Mouse (Mus musculus) Patski (cell line): ENCODE results near the gene Exoc4. TPM values are rescaled to one million over a fixed set of nuclear protein-coding genes. Genes with fewer than 3 reads are reported as not detected.

Source experiments
- ATAC-seq: fragments of 100-300 bp; one replicate; pipeline ENCODE4 v1.8.0; 2021
- CTCF ChIA-PET: fragments of 350-600 bp; sonication (Branson Sonifier 250); formaldehyde crosslinking; loops from one replicate; lab custom pipeline; 2022; ENCODE audit warnings: inconsistent platforms; lab: Charles Lee
- POLR2A ChIA-PET: fragments of 350-600 bp; sonication (Branson Sonifier 250); formaldehyde crosslinking; loops from one replicate; lab custom pipeline; 2022; ENCODE audit warnings: antibody characterized with exemption, inconsistent platforms; lab: Charles Lee
- DNase-seq: peaks from one replicate; pipeline ENCODE4 v3.0.0-alpha.2; 2011; ENCODE audit warnings: low read depth, low spot score
- H3K27me3 ChIP-seq: fragments of 371-371 bp; one replicate; pipeline ENCODE4 v1.5.1; 2021
- CTCF ChIP-seq: fragments of 100-300 bp; IDR thresholded peaks from one replicate; pipeline ENCODE4 v1.5.1; 2021
- in situ Hi-C: fragments of 300-500 bp; cut with MboI; formaldehyde crosslinking; loops from 3 replicates; pipeline ENCODE4 v1.11.1; 2018; ENCODE audit warnings: low pct_unique_long_range_greater_than_20kb, mixed read lengths
- polyA plus RNA-seq: library from polyadenylated mRNA; unstranded; gene quantifications from one replicate; pipeline ENCODE4 v1.2.3, GENCODE M21; 2021

The Exoc4 gene
- polyA plus RNA-seq, 1 experiment from 2014 or later, result 71.3 TPM

DNA sequence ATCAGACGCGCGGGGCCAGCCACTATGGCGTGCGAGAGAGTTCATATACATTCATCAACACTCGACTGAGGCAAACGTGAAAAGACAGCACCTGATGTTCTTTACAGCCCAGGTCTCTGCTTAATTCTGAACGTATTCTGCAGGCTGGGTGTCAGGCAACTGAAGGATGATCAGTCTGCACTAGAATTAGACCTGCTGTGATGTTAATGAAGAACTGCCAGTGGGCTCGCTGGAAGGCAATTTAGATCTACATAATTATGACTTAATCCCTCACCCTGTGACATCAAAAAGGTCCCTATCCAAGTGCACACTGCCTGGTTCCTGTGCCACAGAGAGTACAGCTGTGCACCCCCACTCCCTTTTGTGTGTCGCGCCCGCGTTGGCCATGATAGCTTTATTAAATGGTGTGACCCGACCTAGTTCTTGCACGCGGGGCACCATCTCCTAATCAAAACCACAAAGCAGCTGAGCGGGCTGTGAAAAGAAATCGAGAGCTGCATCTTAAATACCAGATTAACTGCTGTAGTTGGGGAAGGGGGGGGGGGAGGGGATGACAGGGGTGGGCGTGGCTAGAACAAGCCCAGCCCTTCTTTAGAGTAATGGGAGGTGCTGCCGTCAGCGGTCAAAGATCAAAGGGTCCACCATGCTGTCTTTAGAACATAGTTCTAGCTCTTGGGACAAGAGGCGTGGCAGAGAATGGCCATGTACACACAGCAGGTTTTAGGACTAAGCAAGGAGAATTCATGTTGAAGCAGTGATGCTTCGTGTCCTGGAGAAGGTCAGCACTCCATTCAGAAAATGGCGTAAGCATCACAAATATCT is 743.5 kb downstream of the Exoc4 start:
- DNase-seq, result no peak
- ChIA-PET POLR2A (no interaction called here), CTCF (interaction anchor here (0.7 kb wide), 1 partner anchor 202 kb away, joined by 3 read pairs; no protein-coding TSS in a partner anchor)
- in situ Hi-C loops, result no loop called here
- no peaks in the 10 kb centered on the region for H3K27me3 ChIP-seq
- no peak for ATAC-seq
- no peak for TF ChIP-seq CTCF

DNA sequence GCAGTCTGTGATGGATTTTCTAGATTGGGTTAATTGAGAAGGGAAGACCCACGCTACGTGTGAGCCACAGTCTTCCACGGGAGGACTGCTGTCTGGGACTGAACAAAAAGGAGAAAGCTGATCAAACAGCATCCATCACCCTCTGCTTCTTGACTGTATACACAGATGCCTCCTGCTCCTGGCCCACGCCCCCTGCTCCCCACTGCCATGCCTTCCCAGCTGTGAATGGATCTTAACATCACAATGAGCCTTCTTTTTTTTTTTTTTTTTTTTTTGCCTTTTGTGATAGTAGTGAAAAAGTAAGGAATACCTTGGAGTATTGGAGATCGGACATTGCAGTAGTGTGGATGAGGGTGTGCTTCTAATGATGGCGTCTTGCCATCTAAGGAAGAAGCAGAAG is 745.0 kb downstream of the Exoc4 start:
- POLR2A ChIA-PET, result no interaction called here
- TF ChIP-seq CTCF, result no peak
- DNase-seq (no peak), ATAC-seq (no peak)
- CTCF ChIA-PET, result interaction anchor here (1.1 kb wide), 1 partner anchor 14 kb away, joined by 3 read pairs; no protein-coding TSS in a partner anchor
- no peaks in the 10 kb centered on the region for H3K27me3 ChIP-seq
- in situ Hi-C loops, result no loop called here

DNA sequence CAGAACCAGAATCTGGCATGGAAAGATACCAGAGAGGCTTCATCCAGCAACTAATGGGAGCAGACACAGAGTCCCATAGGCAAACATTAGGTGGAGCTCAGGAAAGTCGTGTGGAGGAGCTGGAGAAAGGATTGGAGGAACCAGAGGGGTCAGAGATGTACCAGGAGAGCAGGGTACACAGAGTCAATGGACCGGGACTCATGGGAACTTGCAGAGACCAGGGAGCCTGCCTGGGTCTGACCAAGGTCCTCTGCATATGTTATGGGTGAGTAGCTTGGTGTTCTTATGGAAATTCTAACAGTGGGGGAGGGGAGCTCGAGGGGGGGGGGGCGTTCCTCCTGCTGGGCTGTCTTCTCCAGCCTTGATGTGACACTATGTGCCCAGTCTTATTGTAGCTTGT is 749.7 kb downstream of the Exoc4 start:
- no peak for DNase-seq
- H3K27me3 ChIP-seq, result no peaks in the 10 kb centered on the region
- ChIA-PET POLR2A (no interaction called here), CTCF (interaction anchor here (1.4 kb wide), 1 partner anchor 17 kb away, joined by 3 read pairs; no protein-coding TSS in a partner anchor)
- TF ChIP-seq CTCF, result no peak
- no peak for ATAC-seq
- in situ Hi-C loops, result no loop called here

DNA sequence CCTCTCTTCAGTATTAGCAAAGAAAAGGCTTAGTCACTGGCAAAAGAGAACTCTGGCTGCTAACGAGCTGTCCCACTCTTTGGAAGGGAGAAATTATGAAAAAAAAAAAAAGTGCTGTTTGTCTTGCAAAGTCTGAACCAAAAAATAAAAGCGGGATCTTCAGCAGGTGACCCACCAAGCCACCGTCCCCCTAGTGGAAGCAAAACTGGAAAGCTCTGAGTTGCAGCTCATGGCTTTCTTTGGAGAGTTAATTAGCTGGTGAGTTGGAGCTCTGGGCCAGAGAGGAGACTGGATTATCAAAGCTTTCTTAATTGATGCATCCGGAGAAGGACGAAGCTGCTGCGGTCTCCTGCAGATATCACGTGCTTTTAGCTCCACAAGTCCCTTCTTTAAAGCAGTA is 750.6 kb downstream of the Exoc4 start:
- no peak for TF ChIP-seq CTCF
- POLR2A ChIA-PET, result interaction anchor here (0.6 kb wide), 1 partner anchor 8 kb away, joined by 3 read pairs; no protein-coding TSS in a partner anchor
- H3K27me3 ChIP-seq, result no peaks in the 10 kb centered on the region
- no peak for ATAC-seq
- DNase-seq, result no peak
- CTCF ChIA-PET, result no interaction called here
- in situ Hi-C loops, result no loop called here

DNA sequence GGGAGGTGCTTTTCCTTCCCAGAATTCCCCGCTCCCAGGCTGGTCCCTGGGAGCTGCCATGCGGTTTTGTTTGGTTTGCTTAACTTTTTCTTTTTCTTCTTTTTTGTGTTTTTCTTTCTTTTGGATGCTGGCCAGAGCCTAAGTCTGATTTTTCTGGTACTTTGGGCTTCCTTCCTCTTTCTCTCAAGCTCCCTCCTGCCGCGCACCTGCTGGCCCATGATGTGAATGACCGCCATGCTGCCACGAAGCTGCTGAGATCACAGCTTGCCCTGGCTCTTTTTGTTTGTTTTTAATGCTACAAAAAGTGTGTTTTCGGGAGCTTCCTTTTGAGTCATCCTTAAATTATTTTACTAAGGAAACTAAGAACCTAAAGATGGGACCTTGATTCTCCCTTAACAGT is 751.8 kb downstream of the Exoc4 start:
- in situ Hi-C loops, result no loop called here
- ChIA-PET CTCF (no interaction called here), POLR2A (no interaction called here)
- H3K27me3 ChIP-seq, result no peaks in the 10 kb centered on the region
- ATAC-seq (no peak), DNase-seq (no peak)
- no peak for TF ChIP-seq CTCF

DNA sequence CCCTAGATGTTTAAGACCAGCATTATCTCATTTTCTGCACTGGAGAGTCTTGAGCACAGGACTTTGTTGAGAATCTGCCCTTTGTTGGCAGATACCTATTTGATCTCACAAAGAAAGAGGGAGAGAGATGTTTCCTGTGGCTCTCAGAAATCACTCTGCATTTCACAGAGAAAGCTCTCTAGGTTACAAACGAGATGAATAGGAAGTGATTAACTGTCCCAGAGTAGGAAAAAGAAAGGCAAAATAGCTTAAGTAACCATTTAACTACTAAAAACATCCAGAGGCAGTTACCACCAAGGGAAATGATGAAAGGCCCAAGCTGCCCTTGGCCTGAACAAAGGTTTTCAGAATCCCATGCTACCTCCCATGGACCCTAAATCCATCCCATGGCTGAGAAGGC is 754.1 kb downstream of the Exoc4 start:
- TF ChIP-seq CTCF, result no peak
- in situ Hi-C loops, result no loop called here
- ATAC-seq (no peak), DNase-seq (no peak)
- ChIA-PET POLR2A (no interaction called here), CTCF (no interaction called here)
- H3K27me3 ChIP-seq, result peaks cover 4% of the 10 kb centered on the region

DNA sequence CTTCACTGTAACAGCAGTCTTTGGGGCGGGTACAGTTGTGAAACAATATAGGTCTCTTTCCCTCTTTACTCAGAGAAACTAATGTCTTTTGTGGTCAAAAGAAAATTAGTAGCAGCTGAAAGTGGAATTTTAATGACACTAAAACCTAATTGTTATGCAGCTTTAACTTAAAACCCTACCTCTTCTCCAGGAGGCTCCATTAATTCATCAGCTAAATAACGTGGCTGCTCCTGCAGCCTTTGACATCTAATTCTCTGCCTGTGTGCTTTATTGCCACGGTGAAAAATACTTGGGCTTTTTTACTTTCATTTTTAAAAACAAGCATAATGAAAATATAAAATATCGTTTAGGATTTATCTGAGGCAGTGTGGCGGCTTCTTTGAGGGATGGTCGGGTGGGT is 764.6 kb downstream of the Exoc4 start:
- in situ Hi-C loops, result no loop called here
- no peak for ATAC-seq
- TF ChIP-seq CTCF, result no peak
- peaks cover 3% of the 10 kb centered on the region for H3K27me3 ChIP-seq
- DNase-seq, result no peak
- CTCF ChIA-PET, result no interaction called here
- POLR2A ChIA-PET, result no interaction called here

Other genes with a start within 250 kb of the Exoc4 start
- 194 TPM for gene Chchd3, start 188.8 kb upstream of the Exoc4 start, polyA plus RNA-seq